Mouse (Mus musculus): ENCODE data around the gene Zcchc10. TPM values are rescaled to one million over a fixed set of nuclear protein-coding genes. Genes with fewer than 3 reads are reported as not detected.
"Not testable (repeated sequence)": the region's sequence is repeated elsewhere in the genome, so short reads cannot be mapped to it uniquely, and the experiment has no call there.

The Zcchc10 gene
- total RNA-seq (2021): 10 to 100 TPM; 10.4 TPM
- long read RNA-seq, experiment 1, transcript Zcchc10-201 (4 exons, 1,267 nt): major isoform, 7 of 7 reads
- long read RNA-seq, experiment 1, partial matches to known transcripts: 0 of 7 reads
- long read RNA-seq, experiment 1, other reads (novel, unspliced or antisense): 0 of 7 reads
- long read RNA-seq, experiment 2, partial matches to known transcripts: 1 of 4 reads
- long read RNA-seq, experiment 2, other reads (novel, unspliced or antisense): 0 of 4 reads

- peak within 1 kb of the TSS; percentile 74 for H3K27ac ChIP-seq
- TF ChIP-seq CTCF (IDR thresholded peaks at IDR 0.05): no peak; the same call in 1 of the 2 replicates
- peak within 1 kb of the TSS; percentile 78 for H3K4me3 ChIP-seq
- intact Hi-C loops (cut with DNase I): no loop called here
- peak; percentile 83 to 84 for DNase-seq (ENCODE audit: extremely low spot score in 1 of 2, low spot score in 2 of 2)
These were observed at the start of gene Zcchc10 for GRCm38 (mm10) chr11:53324512-53324968. Gene Zcchc10, plus strand, starts transcription at chr11:53324679.

GRCm38 (mm10) chr11:53275358-53275757 is 49.1 kb upstream of the Zcchc10 start:
- Histone ChIP-seq H3K4me3 (no peak overlapping the region), H3K27ac (no peak overlapping the region)
- DNase-seq (ENCODE audit: extremely low spot score in 1 of 2, low spot score in 2 of 2): no peak
- no peak for TF ChIP-seq CTCF (IDR thresholded peaks at IDR 0.05)
- intact Hi-C loops (cut with DNase I): no loop called here

DNA sequence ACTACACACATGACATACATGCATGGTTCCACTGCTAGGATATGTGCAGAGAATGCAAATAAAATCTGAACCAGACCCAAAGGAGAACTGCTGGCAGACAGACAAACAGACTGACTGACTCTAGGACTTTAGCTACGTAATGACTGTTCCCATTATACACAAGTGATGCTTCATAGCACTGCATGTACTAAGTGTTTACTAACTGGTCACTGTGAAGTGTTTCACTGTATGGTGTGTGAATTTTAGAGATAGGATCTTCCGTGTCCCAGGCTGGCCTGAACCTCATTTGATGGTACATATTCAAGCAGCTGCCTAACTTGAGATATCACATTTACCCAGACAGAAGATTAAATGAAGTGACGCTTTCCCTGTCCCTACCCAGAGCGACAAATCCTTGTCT is 46.1 kb upstream of the Zcchc10 start:
- no peak for DNase-seq (ENCODE audit: extremely low spot score in 1 of 2, low spot score in 2 of 2)
- no peak overlapping the region for H3K4me3 ChIP-seq
- no peak for TF ChIP-seq CTCF (IDR thresholded peaks at IDR 0.05)
- intact Hi-C loops (cut with DNase I): no loop called here
- no peak overlapping the region for H3K27ac ChIP-seq

- no peak for DNase-seq (ENCODE audit: extremely low spot score in 1 of 2, low spot score in 2 of 2)
- no peak for TF ChIP-seq CTCF (IDR thresholded peaks at IDR 0.05)
- Histone ChIP-seq H3K27ac (no peak overlapping the region), H3K4me3 (no peak overlapping the region)
- intact Hi-C loops (cut with DNase I): no loop called here
These were observed 38.6 kb upstream of the Zcchc10 start for GRCm38 (mm10) chr11:53285885-53286284.

GRCm38 (mm10) chr11:53290187-53290586 is 34.3 kb upstream of the Zcchc10 start:
- H3K27ac ChIP-seq; intact Hi-C loops (cut with DNase I); H3K4me3 ChIP-seq; DNase-seq (ENCODE audit: extremely low spot score in 1 of 2, low spot score in 2 of 2): not testable (repeated sequence)

DNA sequence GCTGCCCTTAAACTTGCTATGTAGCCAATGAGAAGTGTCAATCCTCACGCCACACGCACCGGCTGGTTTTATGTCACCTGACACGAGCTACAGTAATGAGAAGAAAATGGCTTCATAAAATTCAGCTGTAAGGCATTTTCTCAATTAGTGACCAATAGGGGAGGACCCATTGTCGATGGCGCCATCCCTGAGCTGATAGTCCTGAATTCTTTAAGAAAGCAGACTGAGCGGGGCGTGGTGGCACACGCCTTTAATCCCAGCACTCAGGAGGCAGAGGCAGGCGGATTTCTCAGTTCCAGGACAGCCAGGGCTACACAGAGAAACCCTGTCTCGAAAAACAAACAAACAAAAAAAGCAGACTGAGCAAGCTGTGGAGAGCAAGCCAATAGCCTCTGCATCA is 33.6 kb upstream of the Zcchc10 start:
- no peak for DNase-seq (ENCODE audit: extremely low spot score in 1 of 2, low spot score in 2 of 2)
- H3K27ac ChIP-seq: no peak overlapping the region
- intact Hi-C loops (cut with DNase I): no loop called here
- no peak for TF ChIP-seq CTCF (IDR thresholded peaks at IDR 0.05)
- H3K4me3 ChIP-seq: no peak overlapping the region

DNA sequence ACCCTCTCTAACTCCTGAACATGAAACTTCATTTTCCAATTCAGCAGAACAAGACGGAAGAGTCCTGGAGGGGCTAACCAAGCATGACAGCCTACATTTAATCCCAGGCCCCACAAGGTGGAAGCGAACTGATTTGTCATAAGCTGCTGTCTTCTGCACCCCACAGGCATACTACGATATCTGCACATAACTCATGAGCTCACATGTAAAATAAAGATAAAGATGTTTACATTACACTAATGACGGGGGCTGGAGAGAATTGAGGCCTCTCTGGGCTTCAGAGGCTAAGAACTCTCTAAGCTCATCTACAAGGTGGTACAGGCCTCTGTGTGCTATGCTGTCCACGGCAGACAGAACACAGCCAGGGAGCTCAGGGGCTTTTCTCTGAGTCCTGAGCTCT is 30.0 kb upstream of the Zcchc10 start:
- intact Hi-C loops (cut with DNase I): no loop called here
- DNase-seq (ENCODE audit: extremely low spot score in 1 of 2, low spot score in 2 of 2): no peak
- Histone ChIP-seq H3K27ac (no peak overlapping the region), H3K4me3 (no peak overlapping the region)
- no peak for TF ChIP-seq CTCF (IDR thresholded peaks at IDR 0.05)

DNA sequence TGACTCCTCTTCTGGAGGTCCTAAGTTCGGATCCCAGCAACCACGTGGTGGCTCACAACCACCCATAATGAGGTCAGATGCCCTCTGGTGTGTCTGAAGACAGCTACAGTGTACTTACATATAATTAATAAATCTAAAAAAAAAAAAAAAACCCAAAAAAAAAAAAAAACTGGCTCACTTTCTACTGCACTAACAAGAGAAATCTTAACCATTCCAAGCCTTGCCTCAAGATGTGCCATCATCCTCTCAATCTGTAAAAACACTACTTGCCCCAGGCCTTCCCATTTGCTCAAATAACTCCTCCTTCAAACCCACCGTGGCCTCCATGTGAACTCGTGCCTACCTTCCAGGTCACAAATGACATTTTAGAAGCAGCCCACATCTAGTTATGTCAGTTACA is 27.6 kb upstream of the Zcchc10 start:
- intact Hi-C loops (cut with DNase I): no loop called here
- H3K4me3 ChIP-seq: no peak overlapping the region
- H3K27ac ChIP-seq: no peak overlapping the region
- TF ChIP-seq CTCF (IDR thresholded peaks at IDR 0.05): no peak
- no peak for DNase-seq (ENCODE audit: extremely low spot score in 1 of 2, low spot score in 2 of 2)

DNA sequence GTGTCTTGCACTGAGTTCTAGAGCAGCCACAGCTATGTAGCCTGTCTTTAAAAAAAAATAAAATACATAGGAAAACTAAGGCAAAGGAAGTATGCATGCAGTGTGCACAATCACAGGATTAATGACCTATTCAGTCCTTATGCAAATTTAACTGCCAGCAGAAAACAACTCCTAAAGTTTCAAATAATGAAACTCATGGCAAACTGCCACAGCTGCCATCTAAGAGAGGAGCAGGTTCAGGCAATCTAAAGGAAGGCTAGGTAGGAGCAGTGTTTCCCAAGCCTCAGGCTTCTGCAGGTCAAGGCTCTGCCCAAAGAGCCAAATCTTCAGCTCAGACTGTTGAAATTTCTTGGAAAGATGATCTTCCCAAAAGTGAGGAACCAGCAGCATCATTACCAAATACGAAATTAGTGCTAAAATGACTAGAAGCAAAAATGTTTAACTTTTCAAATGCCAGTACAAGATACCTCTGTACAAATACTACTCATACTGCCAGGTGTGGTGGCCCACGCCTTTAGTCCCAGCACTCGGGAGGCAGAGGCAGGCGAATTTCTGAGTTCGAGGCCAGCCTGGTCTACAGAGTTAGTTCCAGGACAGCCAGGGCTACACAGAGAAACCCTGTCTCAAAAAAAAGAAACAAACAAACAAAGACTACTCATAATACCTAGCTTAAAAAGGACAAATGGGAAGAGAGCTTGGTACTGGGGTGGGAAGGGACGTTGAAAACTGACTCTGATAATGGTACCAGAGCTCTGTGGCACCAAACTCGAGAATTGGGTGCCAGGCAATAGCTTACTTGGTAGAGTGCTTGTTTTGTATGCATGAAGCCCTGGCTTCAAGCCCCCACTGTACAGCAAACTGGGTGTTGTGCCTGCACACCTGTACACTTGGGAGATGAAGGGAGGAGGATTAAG is 26.3 kb upstream of the Zcchc10 start:
- intact Hi-C loops (cut with DNase I): no loop called here
- no peak for DNase-seq (ENCODE audit: extremely low spot score in 1 of 2, low spot score in 2 of 2)
- TF ChIP-seq CTCF (IDR thresholded peaks at IDR 0.05): no peak
- Histone ChIP-seq H3K27ac (no peak overlapping the region), H3K4me3 (peak overlapping the region; percentile 77)

- H3K27ac ChIP-seq: peak overlapping the region; percentile 97
- H3K4me3 ChIP-seq: peak overlapping the region; percentile 77
- intact Hi-C loops (cut with DNase I): loop anchor here (1.0 to 2.0 kb wide), 2 partner anchors 52 to 131 kb away; partner anchors contain the start of genes Gdf9 and Uqcrq
- no peak; the same call in 1 of the 2 replicates for TF ChIP-seq CTCF (IDR thresholded peaks at IDR 0.05)
- DNase-seq (ENCODE audit: extremely low spot score in 1 of 2, low spot score in 2 of 2): peak; percentile 46 to 52
These were observed 24.7 kb upstream of the Zcchc10 start for GRCm38 (mm10) chr11:53299551-53300329.

DNA sequence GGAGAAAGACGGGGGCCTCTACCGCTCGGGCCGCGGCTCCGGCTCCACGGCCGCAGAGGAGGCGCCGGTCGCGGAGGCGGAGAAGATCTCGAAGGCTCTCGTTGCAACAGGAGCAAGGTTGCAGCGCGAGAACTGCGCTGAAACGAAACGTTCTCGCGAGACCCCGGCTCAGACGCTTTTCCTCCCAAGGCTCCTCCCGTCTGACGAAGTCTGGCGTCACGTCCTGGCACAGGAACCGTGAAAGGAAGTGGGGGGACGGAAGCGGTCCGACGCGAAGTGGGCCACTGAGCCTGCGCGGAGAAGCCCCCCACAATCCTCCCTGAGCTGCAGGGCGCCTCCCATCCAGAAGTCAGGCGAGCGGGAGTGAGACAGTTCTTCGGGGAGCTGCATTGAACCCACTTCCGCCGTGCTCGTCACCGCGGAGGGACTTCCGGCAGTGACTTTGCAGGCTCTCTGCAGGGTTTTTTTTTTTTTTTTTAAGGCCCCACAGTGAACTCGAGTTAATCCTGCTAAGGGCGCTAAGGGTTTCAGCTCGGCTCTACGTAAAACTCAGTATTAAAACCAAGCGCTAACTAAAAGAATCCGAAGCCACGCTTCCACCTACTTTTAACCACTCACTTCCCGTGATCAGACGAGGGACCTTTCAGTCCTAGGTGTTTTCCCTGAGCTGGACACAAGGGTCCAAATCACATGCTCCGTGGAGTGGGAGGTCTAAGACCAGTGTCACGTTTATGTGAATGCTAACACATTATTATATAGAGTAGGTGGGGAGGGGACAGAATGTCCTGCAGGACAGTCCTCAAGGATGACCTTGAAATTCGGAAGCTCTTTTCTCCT is 23.9 kb upstream of the Zcchc10 start, which contains the start of gene Hspa4:
Gene Hspa4 (minus strand): TSS at position 128 of the 837 bp plus-strand sequence.
- Histone ChIP-seq H3K27ac (peak within 1 kb of the TSS; percentile 97), H3K4me3 (peak within 1 kb of the TSS; percentile 77)
- peak; percentile 98 to 99 for DNase-seq (ENCODE audit: extremely low spot score in 1 of 2, low spot score in 2 of 2)
- intact Hi-C loops (cut with DNase I): loop anchor here (1.0 to 2.0 kb wide), 2 partner anchors 51 to 130 kb away; partner anchors contain the start of genes Gdf9 and Uqcrq
- no peak for TF ChIP-seq CTCF (IDR thresholded peaks at IDR 0.05)

All from left cerebral cortex, adult 2 months (tissue).